Mouse (Mus musculus) bone marrow, adult 2 months (tissue): ENCODE measurements around the gene Smarca2. TPM values are rescaled to one million over a fixed set of nuclear protein-coding genes. Genes with fewer than 3 reads are reported as not detected.

ENCODE experiments used
- H3K27ac ChIP-seq: fragments of 200-500 bp; 2 replicates; pipeline ENCODE4 v1.5.1; 2012; ENCODE audit warnings: low read depth, mild to moderate bottlenecking, control low read depth, inconsistent platforms, low read length; ENCODE audit not compliant: control insufficient read depth, poor library complexity, insufficient read depth
- H3K4me1 ChIP-seq: fragments of 200-500 bp; 2 replicates; pipeline ENCODE4 v1.6.1; 2011; ENCODE audit warnings: low read length; ENCODE audit not compliant: control insufficient read depth, insufficient read depth
- H3K4me3 ChIP-seq: fragments of 200-500 bp; replicated peaks from 2 replicates; pipeline ENCODE3; 2011; ENCODE audit warnings: mild to moderate bottlenecking, low read depth, low read length, control low read depth; ENCODE audit not compliant: control insufficient read depth
- CTCF ChIP-seq: fragments of 200-500 bp; IDR thresholded peaks from 2 replicates; pipeline ENCODE4 v1.5.1; 2011; ENCODE audit warnings: low read length, control low read depth; ENCODE audit not compliant: control insufficient read depth, insufficient read depth
- POLR2A ChIP-seq: fragments of 200-500 bp; IDR thresholded peaks from 2 replicates; pipeline ENCODE4 v1.6.1; 2011; ENCODE audit warnings: low read depth, mild to moderate bottlenecking, control low read depth, low read length, borderline replicate concordance; ENCODE audit not compliant: control insufficient read depth
- WGBS: fragments of 180-500 bp; shearing (Covaris S2); methylation state at CpG from one replicate; pipeline ENCODE4 v1.1.7; 2018; 5-methylcytosine and 5-hydroxymethylcytosine counted together
- polyA plus RNA-seq: library from polyadenylated mRNA; stranded (reverse); fragments of >200 nt; gene quantifications from 2 replicates; pipeline ENCODE4 v1.2.4, GENCODE M21; 2011; ENCODE audit warnings: low replicate concordance; ENCODE audit not compliant: missing spikeins, insufficient read depth, insufficient read length

Smarca2 gene
- polyA plus RNA-seq, 1 experiment, result 77.8 TPM

DNA sequence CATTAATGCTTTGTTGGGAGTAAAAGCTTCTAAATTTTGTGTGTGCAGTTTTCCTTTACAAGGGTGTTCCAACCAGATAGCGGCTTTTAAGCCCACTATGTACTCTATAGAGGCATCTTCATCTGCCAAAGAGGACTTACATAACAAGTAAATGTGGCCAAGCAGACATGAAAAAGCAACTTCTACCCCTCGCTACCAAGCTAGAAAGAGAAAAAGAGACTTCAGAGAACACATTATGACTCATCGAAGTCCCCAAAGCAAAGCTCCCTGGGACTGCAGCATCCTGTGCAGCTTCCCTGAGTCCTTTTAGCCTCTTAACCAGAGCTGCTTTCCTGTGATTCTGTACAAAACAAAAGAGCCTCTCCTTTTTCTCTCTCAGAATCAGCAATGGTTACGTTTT is 3.4 kb upstream of the Smarca2 start:
- no peak overlapping the region for H3K27ac ChIP-seq
- no peak for TF ChIP-seq POLR2A
- no peak for TF ChIP-seq CTCF
- no peaks in the 10 kb centered on the region for H3K4me1 ChIP-seq
- WGBS, result 53% methylated on average over 4 of the region's 4 CpGs
- no peak overlapping the region for H3K4me3 ChIP-seq

DNA sequence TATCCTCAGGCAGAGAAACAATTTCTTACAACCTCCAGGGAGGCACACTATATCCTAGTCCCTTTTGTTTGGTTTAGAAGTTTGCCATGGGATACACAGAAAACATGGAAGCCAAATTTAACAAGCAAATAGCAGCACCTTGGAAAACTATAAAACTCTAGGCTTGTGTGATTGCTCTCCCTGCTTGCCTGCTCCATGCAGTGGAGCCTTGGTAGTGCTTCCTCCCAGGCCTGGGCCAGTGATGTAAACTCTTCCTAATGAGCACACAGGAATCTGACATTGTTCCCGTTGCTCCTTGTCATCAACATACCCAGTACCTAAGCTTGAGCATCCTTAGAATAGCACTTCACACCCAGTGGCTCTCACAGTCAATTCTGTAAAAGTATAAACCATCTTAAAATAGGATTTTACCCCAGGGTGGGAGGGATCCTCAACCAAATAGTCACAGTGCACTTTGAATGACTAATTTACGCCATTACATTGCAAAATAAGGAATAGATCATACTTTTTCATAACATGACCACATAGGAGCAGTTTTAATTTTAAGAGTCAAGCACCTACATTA is 1.5 kb upstream of the Smarca2 start:
- TF ChIP-seq CTCF, result no peak
- no peak for TF ChIP-seq POLR2A
- Histone ChIP-seq H3K4me1 (no peaks in the 10 kb centered on the region), H3K27ac (no peak overlapping the region), H3K4me3 (no peak overlapping the region)
- WGBS, result 76% methylated on average over 2 of the region's 2 CpGs

DNA sequence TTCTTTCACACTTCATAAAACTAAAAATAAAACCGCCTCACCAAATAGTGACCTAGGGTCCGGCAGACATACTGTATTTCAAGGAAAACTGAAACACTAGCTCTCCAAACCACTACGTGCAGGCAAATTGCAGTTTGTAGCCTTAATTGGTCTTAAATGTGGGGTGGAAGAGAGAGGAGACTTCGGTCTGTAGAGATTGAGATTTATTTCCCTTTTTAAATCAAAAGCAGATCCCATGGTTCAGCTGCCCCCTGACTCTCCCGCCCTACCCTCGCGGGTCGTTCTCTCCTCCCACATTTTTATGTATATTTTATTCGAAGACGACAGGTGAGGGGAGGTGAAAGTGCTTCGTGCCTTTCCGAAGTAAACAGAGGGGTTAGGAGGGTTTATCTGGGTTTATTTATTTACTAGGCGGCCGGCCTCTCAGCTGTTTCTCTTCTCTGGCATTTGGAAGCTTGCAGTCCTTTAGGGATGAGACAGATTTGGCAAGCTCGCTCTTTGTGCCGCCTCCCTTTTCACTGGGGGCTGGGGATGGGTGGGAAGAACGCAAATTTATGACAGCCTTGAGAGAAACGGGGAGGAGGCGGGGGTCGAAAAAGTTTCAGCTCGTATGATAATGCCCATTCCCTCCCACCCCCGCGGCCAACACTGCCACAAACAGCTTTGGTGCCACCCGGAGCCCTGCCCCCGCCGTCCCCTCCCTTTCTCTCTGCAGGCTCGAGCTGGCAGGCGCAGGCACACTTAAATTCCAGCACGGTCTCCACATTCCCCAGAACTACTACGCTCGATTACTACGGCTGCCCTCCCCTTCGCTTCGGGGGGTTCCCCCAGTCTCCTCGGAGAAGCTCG is 720 bp upstream of the Smarca2 start:
- no peak for TF ChIP-seq CTCF
- Histone ChIP-seq H3K4me3 (peak overlapping the region; percentile 73), H3K27ac (peak overlapping the region; percentile 22; the same call in 1 of the 2 replicates), H3K4me1 (no peaks in the 10 kb centered on the region)
- WGBS, result 2% methylated on average over 36 of the region's 36 CpGs

- WGBS, result 1% methylated on average over 44 of the region's 44 CpGs
- H3K4me3 ChIP-seq, result peak overlapping the region; percentile 97
- no peaks in the 10 kb centered on the region for H3K4me1 ChIP-seq
- peak overlapping the region; percentile 97 for H3K27ac ChIP-seq
- TF ChIP-seq POLR2A, result no peak
- TF ChIP-seq CTCF, result no peak
Measured at GRCm38 (mm10) chr19:26605438-26606320, 829 bp downstream of the Smarca2 start.

- Histone ChIP-seq H3K4me1 (no peaks in the 10 kb centered on the region), H3K4me3 (peak overlapping the region; percentile 97), H3K27ac (peak overlapping the region; percentile 97)
- under 1% methylated on average over 62 of the region's 63 CpGs for WGBS
- TF ChIP-seq POLR2A (no peak; the same call in 1 of the 2 replicates), CTCF (no peak)
Measured at GRCm38 (mm10) chr19:26606321-26607155, 1.7 kb downstream of the Smarca2 start.

- Histone ChIP-seq H3K4me3 (peak overlapping the region; percentile 97), H3K27ac (peak overlapping the region; percentile 97), H3K4me1 (no peaks in the 10 kb centered on the region)
- WGBS, result 1% methylated on average over 51 of the region's 56 CpGs
- TF ChIP-seq POLR2A (peak; percentile 59; the same call in 1 of the 2 replicates), CTCF (no peak)
Measured at GRCm38 (mm10) chr19:26607156-26607536, 2.3 kb downstream of the Smarca2 start.

GRCm38 (mm10) chr19:26607551-26608433 is 2.9 kb downstream of the Smarca2 start:
- no peaks in the 10 kb centered on the region for H3K4me1 ChIP-seq
- H3K27ac ChIP-seq, result peak overlapping the region; percentile 97
- peak overlapping the region; percentile 97 for H3K4me3 ChIP-seq
- TF ChIP-seq POLR2A (no peak), CTCF (no peak)
- WGBS, result 3% methylated on average over 39 of the region's 39 CpGs
